Mouse (Mus musculus) lung, postnatal 0 days (tissue): ENCODE data around the gene Trio. TPM values are rescaled to one million over a fixed set of nuclear protein-coding genes. Genes with fewer than 3 reads are reported as not detected.

Source experiments
- ATAC-seq: fragments of 200-750 bp; cut with Nextera tagmentation; 2 replicates; pipeline ENCODE4 v1.8.0; 2017; ENCODE audit warnings: moderate library complexity
- DNase-seq: peaks from one replicate; pipeline ENCODE4 v3.0.0-alpha.2; 2016; ENCODE audit warnings: low spot score
- H3K27ac ChIP-seq: fragments of 300-500 bp; sonication (generic); 2 replicates; pipeline ENCODE4 v1.5.1; 2014; ENCODE audit warnings: antibody characterized with exemption, mild to moderate bottlenecking, low read length, mixed read lengths
- H3K27me3 ChIP-seq: fragments of 300-500 bp; sonication (generic); replicated peaks from 2 replicates; pipeline ENCODE4 v1.6.1; 2014; ENCODE audit warnings: low read length, mixed read lengths; ENCODE audit not compliant: insufficient read depth
- H3K36me3 ChIP-seq: fragments of 300-500 bp; sonication (generic); 2 replicates; pipeline ENCODE4 v1.6.1; 2014; ENCODE audit warnings: low read length, mixed read lengths; ENCODE audit not compliant: insufficient read depth
- H3K4me1 ChIP-seq: fragments of 300-500 bp; sonication (generic); 2 replicates; pipeline ENCODE4 v1.6.1; 2014; ENCODE audit warnings: antibody characterized with exemption, low read depth, low read length, mixed read lengths; ENCODE audit not compliant: insufficient read depth
- H3K4me2 ChIP-seq: fragments of 300-500 bp; sonication (generic); replicated peaks from 2 replicates; pipeline ENCODE4 v1.6.1; 2014; ENCODE audit warnings: low read depth, mild to moderate bottlenecking, low read length, moderate library complexity, mixed read lengths
- H3K4me3 ChIP-seq: fragments of 300-500 bp; sonication (generic); 2 replicates; pipeline ENCODE4 v1.5.1; 2014; ENCODE audit warnings: low read depth, low read length
- H3K9ac ChIP-seq: fragments of 300-500 bp; sonication (generic); replicated peaks from 2 replicates; pipeline ENCODE4 v1.6.1; 2014; ENCODE audit warnings: low read depth, mild to moderate bottlenecking
- H3K9me3 ChIP-seq: fragments of 300-500 bp; sonication (generic); 2 replicates; pipeline ENCODE4 v1.6.1; 2016; ENCODE audit warnings: low read length, mixed read lengths
- CTCF ChIP-seq: IDR thresholded peaks from 2 replicates; pipeline ENCODE4 v1.5.1; 2016; ENCODE audit warnings: antibody characterized with exemption, mild to moderate bottlenecking
- EP300 ChIP-seq: IDR thresholded peaks from 2 replicates; pipeline ENCODE4 v1.6.1; 2016; ENCODE audit warnings: antibody characterized with exemption, mild to moderate bottlenecking, control low read depth
- whole genome bisulfite sequencing: fragments of 180-500 bp; shearing (Covaris S2); extraction: QIAGEN DNeasy Blood & Tissue Kit; methylation state at CpG from one replicate; pipeline ENCODE4 v1.1.7; 2014; 5-methylcytosine and 5-hydroxymethylcytosine counted together
- polyA plus RNA-seq: library from polyadenylated mRNA; unstranded; fragments of >200 nt; fragmentation: Nextera tagmentation; extraction: Ambion mirVana; gene quantifications from 2 replicates; pipeline ENCODE4 v1.2.1, GENCODE M21; 2015

Gene Trio
- polyA plus RNA-seq, 1 experiment from 2014 or later = 15.6 TPM

DNA sequence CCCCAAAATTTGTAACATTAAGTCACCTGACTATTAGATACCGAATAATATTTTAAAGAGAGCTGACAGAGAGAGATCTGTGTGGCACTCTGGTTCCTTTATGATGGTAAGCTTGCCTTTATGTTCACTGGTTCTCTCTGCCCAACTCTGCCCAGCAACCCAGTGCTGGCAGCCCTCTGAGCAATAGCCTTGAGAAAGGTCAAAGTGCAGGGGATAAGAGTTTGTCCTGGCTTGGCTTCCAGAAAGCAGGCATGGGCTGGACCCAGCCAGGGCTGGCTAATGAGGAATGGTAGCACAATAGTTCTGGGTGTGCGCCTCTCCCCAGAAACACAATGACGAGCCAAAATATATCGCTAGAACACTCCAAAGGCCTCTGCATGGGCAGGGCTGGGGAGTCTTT lies 203.2 kb downstream of the Trio start:
- Histone ChIP-seq H3K27ac (no peak overlapping the region), H3K4me1 (no peaks in the 10 kb centered on the region), H3K36me3 (peaks cover 34% of the 10 kb centered on the region; the same call in 1 of the 2 replicates), H3K27me3 (no peaks in the 10 kb centered on the region), H3K9me3 (no peaks in the 10 kb centered on the region), H3K4me3 (no peak overlapping the region), H3K9ac (no peak overlapping the region), H3K4me2 (no peak overlapping the region)
- no peak for DNase-seq
- 91% methylated on average over 4 of the region's 4 CpGs for WGBS
- no peak for TF ChIP-seq EP300
- TF ChIP-seq CTCF = no peak
- no peak for ATAC-seq

DNA sequence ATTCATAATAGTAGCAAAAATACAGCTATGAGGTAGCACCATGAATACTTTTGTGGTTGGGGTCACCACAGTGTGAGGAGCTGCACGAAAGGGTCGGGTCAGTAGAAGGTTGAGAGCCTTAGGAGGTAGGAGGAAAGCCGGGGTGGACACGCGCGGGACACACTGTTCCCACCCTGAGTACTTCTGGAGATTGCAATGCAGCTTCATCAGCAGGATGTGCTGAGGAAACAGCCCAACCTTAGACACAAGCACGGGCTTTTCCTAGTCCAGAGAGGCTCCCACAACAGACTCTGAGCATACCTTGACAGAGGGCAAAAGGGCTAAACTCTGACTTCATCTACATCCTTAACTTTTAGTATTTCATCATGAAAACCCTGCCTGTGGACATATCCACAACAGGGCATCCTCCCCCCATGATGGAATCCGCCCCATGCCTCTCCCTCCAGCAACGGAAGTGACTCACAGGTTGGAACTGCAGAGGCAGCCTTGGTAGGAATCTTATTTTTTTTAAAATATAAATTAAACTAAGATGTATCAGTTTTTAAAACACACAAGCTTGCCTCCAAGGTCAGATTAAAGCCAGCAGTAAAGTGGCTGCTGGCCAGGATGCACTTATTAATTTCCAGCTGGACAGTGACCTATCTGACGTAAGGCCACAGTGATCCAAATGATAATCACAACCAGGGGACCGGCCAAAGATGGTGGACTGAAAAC lies 203.8 kb downstream of the Trio start:
- no peak overlapping the region for H3K4me3 ChIP-seq
- DNase-seq = no peak
- H3K36me3 ChIP-seq = peaks cover 39% of the 10 kb centered on the region; the same call in 1 of the 2 replicates
- 88% methylated on average over 11 of the region's 11 CpGs for WGBS
- TF ChIP-seq EP300 (no peak), CTCF (no peak)
- no peaks in the 10 kb centered on the region for H3K27me3 ChIP-seq
- no peak overlapping the region for H3K27ac ChIP-seq
- no peak; the same call in 1 of the 2 replicates for ATAC-seq
- H3K9ac ChIP-seq = no peak overlapping the region
- no peaks in the 10 kb centered on the region for H3K4me1 ChIP-seq
- H3K9me3 ChIP-seq = no peaks in the 10 kb centered on the region
- H3K4me2 ChIP-seq = no peak overlapping the region

DNA sequence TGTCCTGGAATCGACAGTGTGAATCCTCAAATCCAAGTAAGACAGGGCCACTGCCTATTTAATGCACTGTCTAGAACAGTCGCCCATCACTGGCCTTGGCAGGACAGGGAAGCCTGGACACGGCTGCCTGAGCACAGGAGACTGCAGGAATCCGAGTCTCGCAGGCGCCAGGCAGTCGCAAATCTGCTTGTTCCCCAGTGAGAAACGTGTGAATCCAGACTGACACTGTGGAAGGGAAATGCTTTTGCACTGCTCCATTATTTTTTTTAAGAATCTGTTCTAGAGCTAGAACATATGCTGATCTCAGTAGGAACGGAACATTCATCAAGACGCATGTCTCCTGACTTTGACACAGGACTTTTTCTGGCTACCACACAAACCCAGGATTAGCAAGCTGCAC lies 208.6 kb downstream of the Trio start:
- Histone ChIP-seq H3K4me3 (no peak overlapping the region), H3K9me3 (no peaks in the 10 kb centered on the region), H3K36me3 (peaks cover 29% of the 10 kb centered on the region; the same call in 1 of the 2 replicates), H3K9ac (no peak overlapping the region), H3K4me2 (no peak overlapping the region), H3K4me1 (no peaks in the 10 kb centered on the region; the same call in 1 of the 2 replicates), H3K27ac (no peak overlapping the region), H3K27me3 (no peaks in the 10 kb centered on the region)
- DNase-seq = no peak
- no peak for TF ChIP-seq EP300
- no peak for TF ChIP-seq CTCF
- 85% methylated on average over 10 of the region's 10 CpGs for WGBS
- no peak for ATAC-seq

GRCm38 (mm10) chr15:27814677-27815391 lies 210.8 kb downstream of the Trio start:
- 51% methylated on average over 6 of the region's 6 CpGs for WGBS
- Histone ChIP-seq H3K27ac (no peak overlapping the region), H3K4me3 (no peak overlapping the region), H3K9ac (no peak overlapping the region), H3K4me1 (no peaks in the 10 kb centered on the region; the same call in 1 of the 2 replicates), H3K36me3 (peaks cover 22% of the 10 kb centered on the region; the same call in 1 of the 2 replicates), H3K4me2 (no peak overlapping the region), H3K27me3 (no peaks in the 10 kb centered on the region), H3K9me3 (no peaks in the 10 kb centered on the region)
- no peak for TF ChIP-seq CTCF
- TF ChIP-seq EP300 = no peak
- DNase-seq (no peak), ATAC-seq (no peak)

DNA sequence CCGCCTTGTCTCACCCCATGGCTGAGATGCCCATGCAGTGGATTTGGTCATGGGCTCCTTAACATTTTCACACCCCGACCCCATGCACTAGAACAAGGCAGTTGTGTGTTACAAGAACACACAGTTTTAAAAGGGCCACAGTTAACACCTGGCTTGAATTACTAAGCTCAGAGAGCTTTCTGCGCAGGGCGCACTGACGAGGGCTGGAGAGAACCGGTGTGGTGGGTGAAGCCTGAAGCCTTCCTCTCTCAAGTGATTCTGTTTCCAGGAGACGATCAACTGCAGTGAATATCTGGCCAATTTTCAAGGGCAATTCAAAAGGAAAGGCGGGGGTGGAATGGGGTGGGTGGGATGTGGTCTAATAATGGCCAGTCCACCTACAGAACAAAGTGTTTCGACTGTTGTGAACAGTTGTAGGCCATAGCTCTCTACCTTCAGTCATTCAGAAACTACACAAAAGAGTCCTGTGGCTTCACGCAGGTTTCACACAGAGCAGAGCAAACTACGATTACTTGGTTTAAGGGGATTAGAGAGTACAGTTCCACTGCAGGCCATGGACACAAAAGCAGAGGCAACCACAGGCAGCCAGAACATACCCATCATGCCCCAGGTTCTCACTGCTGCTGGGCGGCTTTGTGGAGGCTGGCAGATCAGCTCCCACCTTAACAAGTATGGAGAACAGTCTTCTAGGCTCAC lies 214.7 kb downstream of the Trio start:
- Histone ChIP-seq H3K27me3 (no peaks in the 10 kb centered on the region), H3K36me3 (0 out of 2 replicates have a peak, but pooled peaks cover 5% of the 10 kb centered on the region), H3K9me3 (no peaks in the 10 kb centered on the region), H3K9ac (no peak overlapping the region), H3K4me2 (no peak overlapping the region), H3K4me3 (no peak overlapping the region), H3K4me1 (peaks cover 12% of the 10 kb centered on the region), H3K27ac (no peak overlapping the region)
- 60% methylated on average over 12 of the region's 12 CpGs for WGBS
- no peak for DNase-seq
- TF ChIP-seq EP300 (no peak), CTCF (no peak)
- ATAC-seq = no peak

DNA sequence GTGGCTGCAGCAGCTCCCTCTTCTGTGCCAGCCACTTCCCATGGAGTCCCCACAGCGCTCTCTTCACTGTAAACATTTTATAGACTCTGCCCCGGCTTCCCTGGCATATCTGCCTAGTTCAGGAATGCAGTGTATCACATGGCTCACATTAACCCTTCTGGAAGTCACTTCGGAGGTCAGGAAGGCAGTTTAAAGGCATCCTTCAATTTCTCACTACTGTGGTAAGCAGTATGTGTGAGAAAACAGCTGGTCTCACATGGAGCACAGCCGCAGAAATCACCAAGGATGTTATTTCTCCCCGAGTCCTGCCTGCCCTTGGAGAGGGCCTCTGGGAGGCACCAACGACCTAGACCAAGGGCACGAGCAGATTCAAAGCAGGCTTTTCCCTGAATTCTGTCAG lies 215.4 kb downstream of the Trio start:
- ATAC-seq = peak; percentile 37
- peak; percentile 49; the same call in 1 of the 2 replicates for TF ChIP-seq EP300
- TF ChIP-seq CTCF = peak; percentile 7; the same call in 1 of the 2 replicates
- 28% methylated on average over 7 of the region's 7 CpGs for WGBS
- Histone ChIP-seq H3K9ac (no peak overlapping the region), H3K4me3 (no peak overlapping the region), H3K4me1 (peaks cover 14% of the 10 kb centered on the region), H3K9me3 (no peaks in the 10 kb centered on the region), H3K27me3 (no peaks in the 10 kb centered on the region), H3K27ac (0 out of 2 replicates have a peak overlapping the region, but pooled peaks have one; percentile 4), H3K36me3 (0 out of 2 replicates have a peak, but pooled peaks cover 7% of the 10 kb centered on the region), H3K4me2 (no peak overlapping the region)
- DNase-seq = peak; percentile 60
